Mouse (Mus musculus) kidney, postnatal 14 days (tissue): ENCODE data around the gene Tbc1d22a.
A peak's percentile ranks its signal among the peaks of the same experiment; 100 is the strongest.

Experiments
- DNase-seq: peaks from one replicate; pipeline ENCODE4 v3.0.0; 2022; ENCODE audit warnings: mixed read lengths

The Tbc1d22a gene

DNA sequence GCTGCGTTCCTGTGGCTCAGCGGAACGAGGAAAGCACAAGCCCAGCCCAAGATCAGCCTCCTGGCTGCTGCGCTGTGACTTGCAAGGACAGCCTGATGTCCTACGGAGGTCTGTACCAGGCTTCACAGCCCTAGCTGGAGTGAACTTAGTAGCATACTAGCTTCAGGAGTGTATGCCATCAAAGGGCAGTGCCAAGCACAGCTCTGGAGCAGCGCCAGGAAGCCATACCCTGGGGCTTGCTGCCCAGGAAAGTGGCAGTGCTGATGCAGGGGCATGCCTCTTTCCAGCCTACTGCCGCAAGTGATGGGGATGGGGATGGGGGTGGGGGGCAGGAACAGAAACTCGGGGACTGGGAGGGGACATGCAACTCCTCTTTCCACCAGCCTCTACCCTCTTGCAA is 248.4 kb downstream of the Tbc1d22a start:
- DNase-seq, result peak; percentile 6

DNA sequence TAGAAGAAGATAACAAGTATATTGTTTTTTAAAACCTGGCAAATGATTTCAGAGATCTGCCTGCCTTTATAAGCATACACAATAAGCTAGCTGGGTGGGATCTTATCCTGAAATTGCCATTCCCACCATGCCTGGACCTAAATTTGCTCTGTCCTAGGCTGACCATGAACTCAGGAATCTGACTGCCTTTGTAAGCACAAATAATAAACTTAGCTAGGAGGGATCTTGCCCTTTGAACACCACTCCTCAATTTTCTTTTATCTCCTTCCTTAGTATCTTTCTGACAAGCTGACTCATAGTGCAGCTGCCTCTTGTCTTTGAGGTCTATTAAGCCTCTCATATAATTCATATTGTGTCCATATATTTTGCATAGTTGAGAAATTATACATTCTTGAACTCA is 253.8 kb downstream of the Tbc1d22a start:
- DNase-seq, result no peak

- no peak for DNase-seq
These were observed 256.9 kb downstream of the Tbc1d22a start for GRCm38 (mm10) chr15:86471136-86471535.

GRCm38 (mm10) chr15:86473473-86473872 is 259.2 kb downstream of the Tbc1d22a start:
- DNase-seq, result no peak

- DNase-seq, result no peak
These were observed 260.7 kb downstream of the Tbc1d22a start for GRCm38 (mm10) chr15:86474951-86475350.

DNA sequence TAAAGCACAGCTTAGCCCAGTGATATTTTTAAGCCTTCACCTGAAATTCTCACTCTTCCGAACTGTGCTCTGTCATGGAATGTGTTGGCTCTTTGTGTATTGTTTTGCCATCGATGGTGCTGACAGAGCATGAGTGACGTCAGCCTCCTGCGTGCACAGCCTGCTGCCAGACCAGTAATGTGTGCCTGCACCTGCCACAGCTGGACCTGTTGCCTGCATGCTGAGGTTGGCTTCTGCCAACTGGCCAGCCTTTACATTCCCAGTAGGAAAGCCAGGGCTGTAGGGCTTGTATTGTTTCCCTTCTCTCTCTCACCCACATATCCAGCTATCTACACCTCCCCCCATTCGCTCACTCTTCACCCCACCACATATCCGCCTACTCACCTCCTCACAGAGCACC is 262.2 kb downstream of the Tbc1d22a start:
- DNase-seq, result no peak

- no peak for DNase-seq
These were observed 262.8 kb downstream of the Tbc1d22a start for GRCm38 (mm10) chr15:86477032-86477431.

DNA sequence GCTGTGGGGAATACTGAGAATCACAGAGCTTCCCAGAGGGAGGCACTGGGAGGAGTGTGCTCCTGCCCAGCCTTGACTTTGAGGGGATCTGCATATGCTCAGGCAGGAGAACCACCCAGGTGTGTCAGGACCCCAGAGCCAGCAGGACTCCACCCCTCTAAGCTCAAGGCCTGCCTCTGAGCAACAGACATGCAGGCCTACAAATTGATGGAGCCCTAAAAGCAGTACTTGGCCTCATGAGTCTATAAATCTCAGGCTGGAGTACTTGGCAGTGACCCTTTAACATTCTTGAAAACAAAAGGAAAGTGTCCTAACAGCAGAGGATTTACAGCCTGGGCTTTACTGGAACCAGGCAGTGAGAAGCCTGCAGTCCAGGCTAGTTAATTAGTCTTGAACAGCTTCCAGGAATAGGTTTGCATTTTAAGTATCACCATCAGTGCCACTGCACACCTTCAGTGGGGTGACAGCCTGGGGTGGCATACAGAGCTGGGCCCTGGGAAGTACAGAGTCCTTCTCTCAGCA is 263.3 kb downstream of the Tbc1d22a start:
- peak; percentile 21 for DNase-seq

GRCm38 (mm10) chr15:86478685-86479502 is 264.6 kb downstream of the Tbc1d22a start:
- DNase-seq, result no peak

- no peak for DNase-seq
These were observed 268.1 kb downstream of the Tbc1d22a start for GRCm38 (mm10) chr15:86482362-86482761.

GRCm38 (mm10) chr15:86485815-86486214 is 271.6 kb downstream of the Tbc1d22a start:
- DNase-seq, result no peak

GRCm38 (mm10) chr15:86487359-86487758 is 273.1 kb downstream of the Tbc1d22a start:
- no peak for DNase-seq

- DNase-seq, result peak; percentile 16
These were observed 277.3 kb downstream of the Tbc1d22a start for GRCm38 (mm10) chr15:86491434-86492099.

GRCm38 (mm10) chr15:86492636-86493035 is 278.4 kb downstream of the Tbc1d22a start:
- DNase-seq, result peak; percentile 73

DNA sequence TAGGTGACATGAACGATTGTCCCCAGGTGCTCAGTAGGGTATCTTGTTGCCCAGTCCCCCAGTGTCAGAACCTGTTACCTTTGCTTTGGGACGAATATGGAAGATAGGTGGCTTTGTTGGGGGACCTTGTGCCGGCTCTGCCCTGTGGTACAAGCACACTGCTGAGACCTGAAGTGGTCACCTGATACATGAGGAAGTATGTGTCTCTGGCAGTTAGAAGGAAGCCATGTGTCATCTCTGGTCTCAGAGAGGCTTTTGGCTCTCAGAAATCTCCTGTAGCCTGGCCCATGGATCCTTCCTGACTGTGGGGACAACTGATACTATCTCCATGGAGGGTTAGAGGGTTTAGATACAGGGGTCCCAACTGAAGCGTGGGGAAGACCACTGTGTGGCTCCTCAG is 281.9 kb downstream of the Tbc1d22a start:
- DNase-seq, result no peak

DNA sequence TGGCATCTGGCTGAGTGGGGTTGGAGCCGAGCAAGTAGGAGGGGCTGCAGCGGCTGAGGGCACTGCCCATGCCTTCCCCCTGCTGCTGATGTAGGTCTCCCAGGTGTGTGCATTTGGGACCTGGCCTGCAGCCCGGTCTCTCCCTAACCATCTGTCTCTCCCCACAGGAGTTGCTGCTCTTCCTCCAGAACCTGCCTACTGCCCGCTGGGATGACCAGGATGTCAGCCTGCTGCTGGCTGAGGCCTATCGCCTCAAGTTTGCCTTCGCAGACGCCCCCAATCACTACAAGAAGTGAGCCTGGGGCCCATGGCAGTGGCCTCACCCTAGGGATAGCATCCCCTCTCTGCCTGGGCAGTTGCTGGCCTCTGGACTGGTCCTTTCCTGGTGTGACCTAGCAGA is 282.4 kb downstream of the Tbc1d22a start:
- no peak for DNase-seq

DNA sequence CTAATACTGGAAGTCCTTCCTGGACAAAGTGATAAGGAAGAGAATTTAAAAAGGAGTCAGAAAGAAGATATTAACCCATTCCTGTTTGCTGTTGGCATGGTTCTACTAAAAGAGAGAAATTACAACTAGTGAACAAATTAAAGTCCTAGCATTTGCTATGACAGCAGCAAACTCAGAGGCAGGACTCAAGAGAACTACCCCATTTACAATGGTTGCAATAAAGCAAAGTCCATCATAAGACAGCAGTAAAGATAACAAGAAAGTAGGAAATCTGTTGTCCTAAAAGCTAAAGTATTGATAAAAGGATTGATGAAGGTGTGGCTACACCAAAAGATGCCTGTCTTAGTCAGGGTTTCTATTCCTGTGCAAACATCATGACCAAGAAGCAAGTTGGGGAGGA is 286.3 kb downstream of the Tbc1d22a start:
- DNase-seq, result no peak

- DNase-seq, result no peak
These were observed 289.2 kb downstream of the Tbc1d22a start for GRCm38 (mm10) chr15:86503413-86503812.

DNA sequence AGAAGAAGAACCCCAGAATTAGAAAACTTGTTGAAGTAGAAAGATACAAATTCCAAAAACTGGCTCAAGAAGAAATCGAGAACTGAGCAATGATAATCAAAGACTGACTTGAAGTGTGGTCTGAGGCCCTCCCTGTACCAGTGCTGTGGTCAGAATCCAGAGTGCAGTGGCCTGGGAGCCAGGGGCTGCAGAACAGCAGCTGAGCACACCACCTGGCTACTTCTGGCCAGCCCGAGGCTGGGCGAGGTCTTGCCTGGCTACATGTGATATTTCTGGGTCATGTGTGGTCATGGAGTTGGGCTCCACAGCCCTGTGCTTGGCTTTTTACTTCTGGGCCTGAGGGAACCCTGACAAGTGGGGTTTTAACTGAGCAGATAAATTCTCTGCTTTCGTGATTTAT is 292.4 kb downstream of the Tbc1d22a start:
- DNase-seq, result no peak

DNA sequence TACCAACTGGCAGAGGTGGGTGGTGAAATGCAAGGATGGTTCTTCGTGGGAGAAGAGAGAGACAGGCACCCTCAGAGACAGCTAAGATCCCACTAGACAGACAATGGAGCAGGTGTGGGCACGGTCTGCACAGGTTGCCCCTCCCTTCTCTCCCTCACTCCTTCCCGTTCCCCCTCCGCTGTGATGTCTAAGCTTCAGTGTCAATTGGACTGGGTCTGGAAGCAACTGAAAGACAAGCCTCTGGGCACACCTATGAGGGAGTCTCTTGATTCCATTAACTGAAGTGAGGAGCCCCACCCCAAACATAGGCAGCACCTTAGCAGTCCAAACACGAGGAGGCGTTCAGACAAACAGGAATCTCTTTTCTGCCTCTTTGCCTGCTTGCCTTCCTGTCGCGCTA is 293.3 kb downstream of the Tbc1d22a start:
- no peak for DNase-seq

DNA sequence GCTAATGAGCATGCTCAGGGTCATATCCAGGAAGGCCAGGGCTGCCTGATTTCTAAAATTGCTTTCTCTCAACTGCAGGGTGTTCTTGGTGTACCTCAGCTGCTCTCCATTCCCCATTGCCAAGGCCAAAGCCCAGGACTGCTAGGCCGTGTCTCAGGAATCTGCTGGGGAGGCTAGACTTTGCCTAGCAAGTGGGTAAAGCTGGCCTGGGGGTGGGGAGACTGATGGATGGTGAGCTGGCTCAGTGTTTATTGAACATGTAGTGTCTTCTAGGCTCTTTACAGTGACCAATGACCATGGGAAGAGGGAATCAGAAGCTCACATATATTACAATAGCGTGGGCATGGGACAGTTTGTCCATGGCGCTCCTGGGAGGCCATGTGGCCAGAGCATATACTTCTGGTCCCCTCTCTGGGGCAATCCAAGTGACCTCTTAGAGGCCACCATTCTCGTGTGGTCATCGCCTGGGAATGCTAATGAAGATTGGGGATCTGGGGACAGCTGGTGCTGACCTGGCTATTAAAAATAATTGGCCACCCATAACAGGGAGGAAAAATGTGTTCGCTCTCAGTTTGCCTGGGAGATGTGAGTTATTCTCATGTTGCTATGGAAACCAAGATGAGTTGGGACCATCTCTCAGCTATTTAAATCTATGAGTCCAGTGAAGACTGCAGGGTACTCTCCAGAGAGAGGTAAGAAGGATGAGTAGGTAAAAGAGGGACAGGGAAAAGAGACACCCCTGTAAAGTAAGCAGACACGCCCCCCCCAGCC is 294.3 kb downstream of the Tbc1d22a start:
- no peak for DNase-seq

DNA sequence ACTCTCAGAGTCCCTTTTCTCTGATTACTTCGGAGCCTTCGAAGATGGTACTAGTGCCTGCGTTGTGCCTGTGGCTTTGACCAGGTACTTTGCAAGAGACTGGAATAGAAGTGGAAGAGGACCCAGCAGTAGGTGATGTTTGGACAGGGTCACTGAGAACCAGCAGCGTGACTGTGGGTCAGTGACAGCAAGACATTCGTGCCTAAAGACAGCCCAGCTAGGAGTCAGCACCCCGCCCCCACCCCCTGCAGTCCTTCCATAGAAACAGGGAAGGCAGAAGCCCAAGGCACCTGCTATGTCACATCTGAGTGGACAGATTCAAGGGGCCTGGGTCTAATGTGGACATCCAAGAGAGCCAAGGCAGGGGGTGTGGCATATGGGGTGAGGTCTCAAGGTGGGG is 295.3 kb downstream of the Tbc1d22a start:
- no peak for DNase-seq

DNA sequence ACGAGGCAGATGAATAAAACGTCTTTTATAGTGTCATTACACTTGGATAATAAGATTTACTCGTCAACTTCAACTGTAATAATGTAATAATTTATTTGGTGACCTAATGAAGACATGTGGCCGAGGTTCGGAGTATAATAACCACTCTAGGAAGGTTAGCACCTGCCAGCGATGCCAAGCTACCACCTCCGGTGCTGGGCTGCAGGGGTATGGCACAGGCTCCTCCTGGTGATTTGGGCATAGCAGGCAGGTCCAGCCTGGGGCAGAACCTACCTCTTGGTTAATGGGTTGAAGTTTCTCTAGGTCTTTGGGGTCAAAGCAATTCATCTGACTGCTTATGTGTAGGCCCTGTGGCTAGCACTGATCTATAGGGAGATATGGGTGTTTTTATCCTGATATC is 296.9 kb downstream of the Tbc1d22a start:
- DNase-seq, result no peak
